Mouse (Mus musculus) retina, adult 2 months (tissue): ENCODE results near the gene Peg3.
"Not testable (repeated sequence)": the region's sequence is repeated elsewhere in the genome, so short reads cannot be mapped to it uniquely, and the experiment has no call there.

Source experiments
- DNase-seq: peaks from one replicate; pipeline ENCODE4 v3.0.0-alpha.2; 2012; ENCODE audit warnings: low read depth, low spot score

Gene Peg3

GRCm38 (mm10) chr7:6730241-6730640, at the start of gene Peg3, which contains the start of gene Usp29:
Gene Peg3 (minus strand): TSS chr7:6730431.
Gene Usp29 (plus strand): TSS chr7:6730578.
- peak; percentile 75 for DNase-seq

- DNase-seq: no peak
Measured at GRCm38 (mm10) chr7:6779172-6779571, 48.9 kb upstream of the Peg3 start.

- no peak for DNase-seq
Measured at GRCm38 (mm10) chr7:6777689-6778088, 47.5 kb upstream of the Peg3 start.

- DNase-seq: no peak
Measured at GRCm38 (mm10) chr7:6777107-6777506, 46.9 kb upstream of the Peg3 start.

- DNase-seq: no peak
Measured at GRCm38 (mm10) chr7:6776314-6777059, 46.3 kb upstream of the Peg3 start.

GRCm38 (mm10) chr7:6773865-6774413, 43.7 kb upstream of the Peg3 start:
- not testable (repeated sequence) for DNase-seq

GRCm38 (mm10) chr7:6770286-6770685, 40.1 kb upstream of the Peg3 start:
- DNase-seq: no peak

- DNase-seq: no peak
Measured at GRCm38 (mm10) chr7:6765240-6765639, 35.0 kb upstream of the Peg3 start.

GRCm38 (mm10) chr7:6760170-6760569, 29.9 kb upstream of the Peg3 start:
- no peak for DNase-seq

GRCm38 (mm10) chr7:6759698-6760097, 29.5 kb upstream of the Peg3 start:
- no peak for DNase-seq

GRCm38 (mm10) chr7:6756777-6757291, 26.6 kb upstream of the Peg3 start:
- no peak for DNase-seq

GRCm38 (mm10) chr7:6753440-6753839, 23.2 kb upstream of the Peg3 start:
- DNase-seq: no peak

- DNase-seq: no peak
Measured at GRCm38 (mm10) chr7:6749196-6749595, 19.0 kb upstream of the Peg3 start.

GRCm38 (mm10) chr7:6744281-6744904, 14.2 kb upstream of the Peg3 start:
- no peak for DNase-seq

- no peak for DNase-seq
Measured at GRCm38 (mm10) chr7:6736060-6736459, 5.8 kb upstream of the Peg3 start.

GRCm38 (mm10) chr7:6731930-6732329, 1.7 kb upstream of the Peg3 start:
- DNase-seq: no peak

GRCm38 (mm10) chr7:6731373-6731772, 1.1 kb upstream of the Peg3 start:
- no peak for DNase-seq

- DNase-seq: no peak
Measured at GRCm38 (mm10) chr7:6730801-6731200, 570 bp upstream of the Peg3 start.

GRCm38 (mm10) chr7:6729061-6729817, 992 bp downstream of the Peg3 start:
- DNase-seq: peak; percentile 90

GRCm38 (mm10) chr7:6728263-6728931, 1.8 kb downstream of the Peg3 start:
- DNase-seq: peak; percentile 92

GRCm38 (mm10) chr7:6727351-6728121, 2.7 kb downstream of the Peg3 start:
- peak; percentile 70 for DNase-seq
